Mouse (Mus musculus) neural tube, embryonic 14.5 days (tissue): ENCODE measurements around the gene Sfta2. TPM values are rescaled to one million over a fixed set of nuclear protein-coding genes. Genes with fewer than 3 reads are reported as not detected.

ENCODE experiments used
- ATAC-seq: fragments of 200-750 bp; cut with Nextera tagmentation; 2 replicates; pipeline ENCODE4 v1.8.0; 2017; ENCODE audit warnings: low read depth, mild to moderate bottlenecking, moderate TSS enrichment, moderate library complexity
- H3K27ac ChIP-seq: fragments of 300-500 bp; sonication (generic); 2 replicates; pipeline ENCODE4 v1.5.1; 2014; ENCODE audit warnings: low read depth, mild to moderate bottlenecking, control low read depth, low read length, moderate library complexity, mixed read lengths
- H3K27me3 ChIP-seq: fragments of 300-500 bp; sonication (generic); 2 replicates; pipeline ENCODE4 v1.6.1; 2014; ENCODE audit warnings: low read length; ENCODE audit not compliant: control insufficient read depth, insufficient read depth
- H3K36me3 ChIP-seq: fragments of 300-500 bp; sonication (generic); 2 replicates; pipeline ENCODE4 v1.6.1; 2014; ENCODE audit warnings: low read length, mixed read lengths; ENCODE audit not compliant: control insufficient read depth, insufficient read depth
- H3K4me1 ChIP-seq: fragments of 300-500 bp; sonication (generic); 2 replicates; pipeline ENCODE4 v1.6.1; 2014; ENCODE audit warnings: low read length; ENCODE audit not compliant: control insufficient read depth, insufficient read depth
- H3K4me2 ChIP-seq: fragments of 300-500 bp; sonication (generic); 2 replicates; pipeline ENCODE4 v1.6.1; 2014; ENCODE audit warnings: mild to moderate bottlenecking, low read depth, low read length, control low read depth
- H3K4me3 ChIP-seq: fragments of 300-500 bp; sonication (generic); 2 replicates; pipeline ENCODE4 v1.5.1; 2014; ENCODE audit warnings: low read depth, low read length, control low read depth, mixed read lengths
- H3K9ac ChIP-seq: fragments of 300-500 bp; sonication (generic); replicated peaks from 2 replicates; pipeline ENCODE4 v1.6.1; 2014; ENCODE audit warnings: low read depth, mild to moderate bottlenecking, control low read depth, low read length, mixed read lengths
- H3K9me3 ChIP-seq: fragments of 300-500 bp; sonication (generic); 2 replicates; pipeline ENCODE4 v1.6.1; 2016; ENCODE audit warnings: low read length; ENCODE audit not compliant: control insufficient read depth
- WGBS: fragments of 180-500 bp; shearing (Covaris S2); extraction: QIAGEN DNeasy Blood & Tissue Kit; methylation state at CpG from one replicate; pipeline ENCODE4 v1.1.7; 2014; 5-methylcytosine and 5-hydroxymethylcytosine counted together
- polyA plus RNA-seq: library from polyadenylated mRNA; unstranded; fragments of >200 nt; fragmentation: Nextera tagmentation; extraction: Ambion mirVana; gene quantifications from 2 replicates; pipeline ENCODE4 v1.2.1, GENCODE M21; 2014

Gene Sfta2
- polyA plus RNA-seq, 1 experiment from 2014 or later, result not detected

GRCm38 (mm10) chr17:35680591-35680990, 79.2 kb downstream of the Sfta2 start:
- H3K9me3 ChIP-seq, result no peaks in the 10 kb centered on the region
- H3K9ac ChIP-seq, result no peak overlapping the region
- no peak overlapping the region for H3K4me3 ChIP-seq
- 34% methylated on average over 6 of the region's 6 CpGs for WGBS
- H3K4me1 ChIP-seq, result no peaks in the 10 kb centered on the region
- peaks cover 41% of the 10 kb centered on the region for H3K36me3 ChIP-seq
- H3K4me2 ChIP-seq, result no peak overlapping the region
- no peak for ATAC-seq
- no peaks in the 10 kb centered on the region for H3K27me3 ChIP-seq
- no peak overlapping the region for H3K27ac ChIP-seq

- Histone ChIP-seq H3K27me3 (no peaks in the 10 kb centered on the region), H3K4me2 (no peak overlapping the region), H3K4me3 (no peak overlapping the region), H3K27ac (no peak overlapping the region), H3K9me3 (no peaks in the 10 kb centered on the region), H3K36me3 (peaks cover 52% of the 10 kb centered on the region), H3K4me1 (no peaks in the 10 kb centered on the region), H3K9ac (no peak overlapping the region)
- ATAC-seq, result no peak
- WGBS, result 89% methylated on average over 13 of the region's 13 CpGs
These were observed 80.6 kb downstream of the Sfta2 start for GRCm38 (mm10) chr17:35681986-35682385.

DNA sequence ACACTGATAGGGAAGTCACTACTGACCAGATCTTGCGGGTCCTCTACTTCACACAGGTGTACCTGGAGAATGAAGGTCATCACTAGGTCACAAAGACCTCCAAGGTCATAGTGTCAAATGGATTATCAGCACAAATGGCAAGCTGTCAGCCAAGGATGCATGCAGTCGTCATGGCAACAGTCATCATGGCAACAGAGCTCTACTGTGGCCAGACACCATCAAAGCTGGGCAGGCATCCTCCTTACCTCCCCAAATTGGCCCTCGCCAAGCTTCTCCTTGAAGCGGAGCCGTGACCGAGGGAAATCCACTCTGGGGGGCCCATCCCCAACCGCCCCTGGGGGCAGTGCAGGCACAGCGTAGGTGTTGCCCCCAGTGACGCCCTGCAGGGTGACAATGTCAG, 83.7 kb downstream of the Sfta2 start:
- Histone ChIP-seq H3K9me3 (no peaks in the 10 kb centered on the region), H3K4me1 (no peaks in the 10 kb centered on the region), H3K4me2 (no peak overlapping the region), H3K9ac (no peak overlapping the region), H3K27ac (no peak overlapping the region), H3K36me3 (peaks cover 80% of the 10 kb centered on the region), H3K4me3 (no peak overlapping the region), H3K27me3 (no peaks in the 10 kb centered on the region)
- 64% methylated on average over 9 of the region's 9 CpGs for WGBS
- no peak for ATAC-seq

DNA sequence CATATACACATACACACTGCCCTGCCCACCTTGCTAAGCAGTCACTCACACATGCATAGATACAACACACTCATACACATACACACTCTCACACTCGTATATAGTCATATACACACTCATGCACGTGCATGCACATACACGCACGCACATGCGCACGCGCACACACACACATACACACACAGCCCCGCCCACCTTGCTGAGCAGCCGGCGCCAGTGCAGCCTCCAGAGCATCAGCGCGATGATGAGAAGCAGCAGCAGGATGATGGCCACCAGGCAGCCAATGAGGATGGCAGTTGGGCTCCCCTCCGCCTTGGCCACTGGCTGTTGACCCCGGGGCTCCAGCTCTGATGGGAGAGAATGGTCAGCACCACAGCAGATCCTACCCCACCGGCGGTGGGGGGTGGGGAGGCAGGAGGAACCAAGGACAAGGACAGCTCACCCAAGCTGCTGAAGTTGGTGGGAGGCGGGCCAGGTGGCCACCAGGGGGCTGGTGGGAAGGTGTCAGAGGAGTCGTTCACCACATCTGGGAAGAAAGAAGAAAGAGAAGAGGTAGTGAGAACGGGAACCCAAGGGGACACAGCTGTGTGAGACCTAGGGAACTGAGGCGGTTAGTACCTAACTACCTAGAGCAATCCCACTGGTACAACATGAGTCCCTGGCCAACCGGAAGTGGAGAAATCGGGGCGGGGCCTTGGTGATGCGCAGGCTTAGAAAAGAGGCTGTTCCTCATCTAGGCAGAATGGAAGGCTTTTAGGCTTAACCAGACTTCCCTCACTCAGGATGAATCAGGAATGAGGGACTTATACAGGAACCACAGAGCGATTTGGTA, 87.2 kb downstream of the Sfta2 start:
- H3K36me3 ChIP-seq, result peaks cover 86% of the 10 kb centered on the region
- no peak overlapping the region for H3K27ac ChIP-seq
- no peak overlapping the region for H3K4me3 ChIP-seq
- H3K27me3 ChIP-seq, result no peaks in the 10 kb centered on the region
- H3K4me1 ChIP-seq, result no peaks in the 10 kb centered on the region
- no peak overlapping the region for H3K9ac ChIP-seq
- no peak overlapping the region for H3K4me2 ChIP-seq
- no peak for ATAC-seq
- WGBS, result 91% methylated on average over 25 of the region's 25 CpGs
- no peaks in the 10 kb centered on the region for H3K9me3 ChIP-seq

- Histone ChIP-seq H3K4me1 (no peaks in the 10 kb centered on the region), H3K9ac (no peak overlapping the region), H3K36me3 (peaks cover 76% of the 10 kb centered on the region), H3K4me3 (no peak overlapping the region), H3K27me3 (no peaks in the 10 kb centered on the region), H3K4me2 (no peak overlapping the region), H3K9me3 (no peaks in the 10 kb centered on the region), H3K27ac (no peak overlapping the region)
- WGBS, result 91% methylated on average over 18 of the region's 18 CpGs
- ATAC-seq, result no peak
These were observed 88.7 kb downstream of the Sfta2 start for GRCm38 (mm10) chr17:35689936-35690645.

DNA sequence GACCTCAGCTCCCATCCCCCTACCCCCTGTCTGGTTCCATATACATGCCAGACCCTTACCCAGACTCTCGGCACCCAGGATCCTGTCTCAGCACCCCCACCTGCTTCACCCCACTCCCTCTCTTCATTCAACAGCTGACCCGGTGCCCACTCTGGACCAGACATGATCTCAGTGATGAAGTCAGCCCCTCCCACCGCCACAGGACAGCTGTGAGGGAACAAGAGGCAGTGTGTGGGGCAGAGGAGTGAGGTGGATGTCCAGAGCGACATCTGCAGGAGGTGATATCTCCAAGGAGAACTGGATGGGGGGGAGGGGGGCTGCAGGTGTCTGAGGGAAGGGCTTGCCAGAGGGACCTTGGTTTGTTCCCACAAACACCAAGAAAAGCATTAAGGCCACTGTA, 90.5 kb downstream of the Sfta2 start:
- Histone ChIP-seq H3K27me3 (no peaks in the 10 kb centered on the region), H3K27ac (no peak overlapping the region), H3K4me3 (no peak overlapping the region), H3K9ac (no peak overlapping the region), H3K4me2 (no peak overlapping the region), H3K4me1 (peaks cover 2% of the 10 kb centered on the region; the same call in 1 of the 2 replicates), H3K36me3 (peaks cover 65% of the 10 kb centered on the region), H3K9me3 (no peaks in the 10 kb centered on the region)
- ATAC-seq, result no peak
- WGBS, result 89% methylated on average over 4 of the region's 4 CpGs

DNA sequence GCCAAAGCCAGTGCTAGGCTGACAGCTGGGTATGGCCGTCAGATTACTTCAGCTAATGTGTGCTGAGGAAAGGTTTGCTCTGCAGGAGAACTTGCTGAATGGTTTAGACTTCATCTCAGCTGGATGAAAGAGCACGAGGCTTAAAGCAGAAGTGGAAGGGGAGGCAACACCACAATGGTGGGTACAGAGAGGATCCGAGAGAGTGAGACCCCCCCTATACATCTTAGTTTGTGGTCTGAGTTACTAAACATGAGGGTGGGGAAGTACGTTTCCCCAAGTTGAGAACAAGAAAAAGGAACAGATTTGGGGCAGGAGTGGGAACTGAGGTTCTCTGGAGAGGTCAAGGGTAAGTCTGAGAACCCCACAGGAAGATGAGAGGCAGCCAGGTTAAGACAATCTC, 91.0 kb downstream of the Sfta2 start:
- H3K4me1 ChIP-seq, result peaks cover 7% of the 10 kb centered on the region
- no peaks in the 10 kb centered on the region for H3K27me3 ChIP-seq
- ATAC-seq, result no peak
- H3K4me2 ChIP-seq, result no peak overlapping the region
- H3K4me3 ChIP-seq, result no peak overlapping the region
- no peaks in the 10 kb centered on the region for H3K9me3 ChIP-seq
- no peak overlapping the region for H3K9ac ChIP-seq
- WGBS, result 89% methylated on average over 4 of the region's 4 CpGs
- peaks cover 60% of the 10 kb centered on the region for H3K36me3 ChIP-seq
- H3K27ac ChIP-seq, result no peak overlapping the region

- no peak for ATAC-seq
- Histone ChIP-seq H3K36me3 (peaks cover 45% of the 10 kb centered on the region), H3K9ac (no peak overlapping the region), H3K9me3 (no peaks in the 10 kb centered on the region), H3K4me2 (no peak overlapping the region), H3K4me1 (peaks cover 16% of the 10 kb centered on the region), H3K27ac (no peak overlapping the region), H3K27me3 (no peaks in the 10 kb centered on the region), H3K4me3 (no peak overlapping the region)
- WGBS, result 96% methylated on average over 5 of the region's 5 CpGs
These were observed 92.6 kb downstream of the Sfta2 start for GRCm38 (mm10) chr17:35693906-35694305.

GRCm38 (mm10) chr17:35695289-35695688, 93.9 kb downstream of the Sfta2 start:
- no peaks in the 10 kb centered on the region for H3K9me3 ChIP-seq
- H3K4me2 ChIP-seq, result no peak overlapping the region
- H3K27ac ChIP-seq, result no peak overlapping the region
- peaks cover 16% of the 10 kb centered on the region for H3K4me1 ChIP-seq
- no peak for ATAC-seq
- peaks cover 32% of the 10 kb centered on the region for H3K36me3 ChIP-seq
- no peak overlapping the region for H3K4me3 ChIP-seq
- WGBS, result 90% methylated on average over 2 of the region's 2 CpGs
- no peak overlapping the region for H3K9ac ChIP-seq
- H3K27me3 ChIP-seq, result no peaks in the 10 kb centered on the region
